Mouse (Mus musculus) lung, adult 2 months (tissue): ENCODE results near the gene Cars2.

Source experiments
- CTCF ChIP-seq: fragments of 200-500 bp; IDR thresholded peaks from 2 replicates; pipeline ENCODE4 v1.5.1; 2011; ENCODE audit warnings: mild to moderate bottlenecking, low read length, control low read depth; ENCODE audit not compliant: insufficient read depth
- POLR2A ChIP-seq: fragments of 200-500 bp; IDR thresholded peaks from 2 replicates; pipeline ENCODE4 v1.6.1; 2011; ENCODE audit warnings: low read depth, mild to moderate bottlenecking, control low read depth, low read length, borderline replicate concordance; ENCODE audit errors: extremely low read depth

GRCm38 (mm10) chr8:11547063-11547462 is 3.5 kb downstream of the Cars2 start:
- TF ChIP-seq CTCF (peak; percentile 58), POLR2A (no peak)
